Mouse (Mus musculus): ENCODE data around the gene Car15. TPM values are rescaled to one million over a fixed set of nuclear protein-coding genes. Genes with fewer than 3 reads are reported as not detected.

Car15 gene
- polyA plus RNA-seq (2014; fragmentation: Illumina TruSeq; extraction: RNeasy Lipid Tissue Mini Kit (QIAGEN cat#74804); ENCODE audit: low read depth, low replicate concordance), result not detected

GRCm38 (mm10) chr16:17838051-17838450 is at the start of gene Car15:
TSS of gene Car15 (minus strand) at chr16:17838364.

GRCm38 (mm10) chr16:17832821-17833220 is 5.3 kb downstream of the Car15 start, which contains the start of gene B830017H08Rik:
TSS of gene B830017H08Rik (plus strand) at chr16:17833121.

GRCm38 (mm10) chr16:17796971-17797811 is 41.0 kb downstream of the Car15 start, which contains the start of gene Scarf2:
TSS of gene Scarf2 (plus strand) at chr16:17797282.

Other genes with a start within 250 kb of the Car15 start
- 16.9 TPM for gene Smpd4, start 219.0 kb downstream of the Car15 start, polyA plus RNA-seq (2014; fragmentation: Illumina TruSeq; extraction: RNeasy Lipid Tissue Mini Kit (QIAGEN cat#74804); ENCODE audit: low read depth, low replicate concordance)
- not detected for gene Ccdc74a, start 191.9 kb downstream of the Car15 start, polyA plus RNA-seq (2014; fragmentation: Illumina TruSeq; extraction: RNeasy Lipid Tissue Mini Kit (QIAGEN cat#74804); ENCODE audit: low read depth, low replicate concordance)
- 13.5 TPM for gene Med15, start 105.5 kb downstream of the Car15 start, polyA plus RNA-seq (2014; fragmentation: Illumina TruSeq; extraction: RNeasy Lipid Tissue Mini Kit (QIAGEN cat#74804); ENCODE audit: low read depth, low replicate concordance)
- gene Klhl22, start 78.7 kb downstream of the Car15 start, polyA plus RNA-seq (2014; fragmentation: Illumina TruSeq; extraction: RNeasy Lipid Tissue Mini Kit (QIAGEN cat#74804); ENCODE audit: low read depth, low replicate concordance), result 11.2 TPM
- gene Scarf2, start 41.1 kb downstream of the Car15 start, polyA plus RNA-seq (2014; fragmentation: Illumina TruSeq; extraction: RNeasy Lipid Tissue Mini Kit (QIAGEN cat#74804); ENCODE audit: low read depth, low replicate concordance), result not detected
- not detected for gene B830017H08Rik, start 5.2 kb downstream of the Car15 start, polyA plus RNA-seq (2014; fragmentation: Illumina TruSeq; extraction: RNeasy Lipid Tissue Mini Kit (QIAGEN cat#74804); ENCODE audit: low read depth, low replicate concordance)
- not detected for gene Gm20518, start 53.3 kb upstream of the Car15 start, polyA plus RNA-seq (2014; fragmentation: Illumina TruSeq; extraction: RNeasy Lipid Tissue Mini Kit (QIAGEN cat#74804); ENCODE audit: low read depth, low replicate concordance)
- gene Tssk1, start 55.9 kb upstream of the Car15 start, polyA plus RNA-seq (2014; fragmentation: Illumina TruSeq; extraction: RNeasy Lipid Tissue Mini Kit (QIAGEN cat#74804); ENCODE audit: low read depth, low replicate concordance), result not detected
- gene Dgcr2, start 60.2 kb upstream of the Car15 start, polyA plus RNA-seq (2014; fragmentation: Illumina TruSeq; extraction: RNeasy Lipid Tissue Mini Kit (QIAGEN cat#74804); ENCODE audit: low read depth, low replicate concordance), result 8.2 TPM
- not detected for gene Tssk2, start 60.3 kb upstream of the Car15 start, polyA plus RNA-seq (2014; fragmentation: Illumina TruSeq; extraction: RNeasy Lipid Tissue Mini Kit (QIAGEN cat#74804); ENCODE audit: low read depth, low replicate concordance)
- gene Ess2, start 73.0 kb upstream of the Car15 start, polyA plus RNA-seq (2014; fragmentation: Illumina TruSeq; extraction: RNeasy Lipid Tissue Mini Kit (QIAGEN cat#74804); ENCODE audit: low read depth, low replicate concordance), result 2.1 TPM
- not detected for gene Gsc2, start 76.7 kb upstream of the Car15 start, polyA plus RNA-seq (2014; fragmentation: Illumina TruSeq; extraction: RNeasy Lipid Tissue Mini Kit (QIAGEN cat#74804); ENCODE audit: low read depth, low replicate concordance)
- gene Slc25a1, start 89.9 kb upstream of the Car15 start, polyA plus RNA-seq (2014; fragmentation: Illumina TruSeq; extraction: RNeasy Lipid Tissue Mini Kit (QIAGEN cat#74804); ENCODE audit: low read depth, low replicate concordance), result 36.7 TPM
- not detected for gene Vpreb2, start 142.1 kb upstream of the Car15 start, polyA plus RNA-seq (2014; fragmentation: Illumina TruSeq; extraction: RNeasy Lipid Tissue Mini Kit (QIAGEN cat#74804); ENCODE audit: low read depth, low replicate concordance)
- 6.9 TPM for gene Dgcr6, start 214.5 kb upstream of the Car15 start, polyA plus RNA-seq (2014; fragmentation: Illumina TruSeq; extraction: RNeasy Lipid Tissue Mini Kit (QIAGEN cat#74804); ENCODE audit: low read depth, low replicate concordance)

Data from adrenal gland, adult 10 weeks (tissue).